Mouse (Mus musculus): ENCODE data around the gene Ldlrap1.

DNA sequence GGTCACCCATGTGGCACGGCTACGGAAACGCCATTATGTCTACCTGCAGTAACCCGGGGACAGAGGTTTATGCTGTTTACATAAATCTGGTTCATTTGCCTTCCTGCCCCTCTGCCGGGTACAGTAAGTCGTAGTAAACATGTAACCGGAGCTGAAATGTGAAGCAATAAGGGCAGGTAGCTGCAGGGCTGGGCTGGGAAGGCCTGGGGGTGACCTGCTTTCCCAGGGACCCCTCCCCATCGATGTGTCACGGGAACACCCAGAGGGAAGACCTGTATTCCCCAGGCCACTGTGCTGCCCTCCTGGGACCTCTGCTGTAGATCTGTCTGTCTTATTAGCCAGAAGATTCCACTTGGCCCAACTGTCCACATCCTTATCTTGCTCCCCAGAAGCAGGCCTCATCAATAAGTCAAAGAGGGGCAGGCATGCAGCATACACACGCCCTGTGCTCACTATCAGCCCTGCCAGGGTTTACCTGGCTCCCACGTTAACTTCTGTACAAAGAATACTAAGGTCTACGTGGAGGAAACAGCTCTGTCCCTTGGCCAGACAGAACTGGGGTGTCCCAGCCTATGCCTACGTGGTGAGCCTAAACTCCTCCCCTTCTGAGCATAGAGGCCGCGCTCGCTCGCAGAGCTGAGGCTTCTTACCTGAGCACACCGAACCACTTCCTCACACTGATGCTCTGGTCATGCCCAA lies 16.0 kb downstream of the Ldlrap1 start:
- TF ChIP-seq CTCF (conservative IDR thresholded peaks at IDR 0.05 in 1 of 2, IDR thresholded peaks at IDR 0.05 in 1 of 2; ENCODE audit: low read depth in 2 of 2, low read length in 2 of 2) (no peak), RCOR1 (conservative IDR thresholded peaks at IDR 0.05; ENCODE audit: low read depth, low read length) (no peak), GABPA (IDR thresholded peaks at IDR 0.05; ENCODE audit: insufficient replicate concordance, low read depth, low read length) (no peak), JUN (IDR thresholded peaks at IDR 0.05; ENCODE audit: insufficient read depth, low read depth, low read length) (no peak)

Data from CH12.LX (cell line).